Mouse (Mus musculus): ENCODE measurements around the gene Fgf11. TPM values are rescaled to one million over a fixed set of nuclear protein-coding genes. Genes with fewer than 3 reads are reported as not detected.

Gene Fgf11
- polyA plus RNA-seq, 1 experiment from 2014 or later: 6.7 TPM

- no peaks in the 10 kb centered on the region for H3K36me3 ChIP-seq (ENCODE audit: control insufficient read depth, insufficient read depth, low read length)
- H3K9ac ChIP-seq (ENCODE audit: low read depth, low read length): peak within 1 kb of the TSS; percentile 35
- 7% methylated on average over 29 of the region's 29 CpGs for WGBS
- H3K4me3 ChIP-seq (ENCODE audit: low read length): peak within 1 kb of the TSS; percentile 8
- peaks cover 38% of the 10 kb centered on the region for H3K4me1 ChIP-seq (ENCODE audit: control insufficient read depth, insufficient read depth, low read depth, low read length)
- no peak within 1 kb of the TSS for H3K27ac ChIP-seq (ENCODE audit: low read depth, low read length)
- ATAC-seq: no peak
- H3K4me2 ChIP-seq (ENCODE audit: low read length): peak within 1 kb of the TSS; percentile 85
- peaks cover 21% of the 10 kb centered on the region for H3K27me3 ChIP-seq (replicated peaks; ENCODE audit: control insufficient read depth, insufficient read depth, low read length)
- no peaks in the 10 kb centered on the region for H3K9me3 ChIP-seq (ENCODE audit: control insufficient read depth, low read length)
Observed at GRCm38 (mm10) chr11:69804972-69805909, 3.6 kb upstream of the Fgf11 start, which contains the start of gene Tmem102. Gene Tmem102, minus strand, starts transcription at chr11:69805624.

DNA sequence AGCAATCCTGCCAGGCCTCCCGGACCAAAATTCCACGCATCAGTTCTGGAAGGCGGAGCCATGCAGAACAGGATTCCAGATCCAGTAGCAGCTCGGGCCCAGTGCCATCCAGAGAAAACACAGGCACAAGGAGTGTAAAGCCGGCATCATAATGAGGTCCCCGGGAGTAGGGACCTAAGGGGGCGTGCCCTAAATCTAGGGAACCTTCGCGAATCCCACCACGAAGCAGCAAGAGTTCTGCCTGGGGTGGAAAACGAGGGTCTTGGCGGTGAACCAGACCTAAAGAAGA lies 2.9 kb upstream of the Fgf11 start:
- no peak overlapping the region for H3K27ac ChIP-seq (ENCODE audit: low read depth, low read length)
- no peaks in the 10 kb centered on the region for H3K9me3 ChIP-seq (ENCODE audit: control insufficient read depth, low read length)
- peak overlapping the region; percentile 85 for H3K4me2 ChIP-seq (ENCODE audit: low read length)
- H3K27me3 ChIP-seq (replicated peaks; ENCODE audit: control insufficient read depth, insufficient read depth, low read length): peaks cover 21% of the 10 kb centered on the region
- H3K9ac ChIP-seq (ENCODE audit: low read depth, low read length): peak overlapping the region; percentile 35
- 6% methylated on average over 12 of the region's 12 CpGs for WGBS
- peaks cover 44% of the 10 kb centered on the region for H3K4me1 ChIP-seq (ENCODE audit: control insufficient read depth, insufficient read depth, low read depth, low read length)
- peak overlapping the region; percentile 8 for H3K4me3 ChIP-seq (ENCODE audit: low read length)
- ATAC-seq: no peak
- H3K36me3 ChIP-seq (ENCODE audit: control insufficient read depth, insufficient read depth, low read length): no peaks in the 10 kb centered on the region

DNA sequence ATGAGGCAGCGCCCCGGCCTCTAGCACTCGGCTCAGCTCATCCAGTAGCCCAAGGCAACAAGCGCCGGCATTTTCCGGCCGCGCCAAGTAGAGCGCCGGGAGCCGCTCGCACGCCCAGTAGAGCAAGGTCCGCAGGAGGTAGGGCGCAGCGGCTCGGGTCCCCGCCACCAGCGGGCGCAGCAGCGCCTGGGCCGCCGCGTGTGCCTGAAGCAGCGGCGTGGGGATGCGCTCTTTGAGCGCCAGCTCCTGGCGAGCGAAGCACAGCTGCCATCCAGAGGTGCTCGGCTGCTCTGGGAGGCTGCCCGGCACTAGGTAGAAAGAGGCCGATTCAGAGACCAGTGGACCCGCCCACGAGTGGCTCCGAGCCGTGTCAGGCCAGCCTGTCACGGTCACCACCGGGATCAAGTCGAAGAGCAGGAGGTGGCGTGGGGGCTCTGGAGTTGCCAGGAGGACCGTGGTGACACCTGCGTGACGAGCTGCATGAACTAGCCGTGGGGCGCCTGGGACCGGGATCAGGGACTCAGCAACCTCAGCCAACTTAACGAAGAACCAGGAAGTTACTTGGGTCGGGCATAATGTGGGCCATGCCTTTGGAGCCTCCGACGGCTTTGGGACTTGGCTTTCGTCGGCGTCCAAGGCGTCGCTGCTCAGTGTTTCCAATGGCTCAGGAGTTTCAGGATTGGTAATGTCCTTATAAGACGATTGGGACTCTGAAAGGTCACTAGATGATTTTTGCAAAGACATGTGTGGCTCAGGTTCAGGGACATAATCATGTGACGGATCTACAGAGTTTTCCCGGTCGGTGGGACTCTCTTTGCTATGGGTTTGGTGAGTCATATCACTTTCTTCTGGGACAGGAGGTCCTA lies 2.4 kb upstream of the Fgf11 start:
- peak; percentile 44 for ATAC-seq
- H3K4me2 ChIP-seq (ENCODE audit: low read length): peak overlapping the region; percentile 85
- no peaks in the 10 kb centered on the region for H3K36me3 ChIP-seq (ENCODE audit: control insufficient read depth, insufficient read depth, low read length)
- H3K9me3 ChIP-seq (ENCODE audit: control insufficient read depth, low read length): no peaks in the 10 kb centered on the region
- 1% methylated on average over 60 of the region's 60 CpGs for WGBS
- peaks cover 49% of the 10 kb centered on the region for H3K4me1 ChIP-seq (ENCODE audit: control insufficient read depth, insufficient read depth, low read depth, low read length)
- peak overlapping the region; percentile 61 for H3K4me3 ChIP-seq (ENCODE audit: low read length)
- H3K27me3 ChIP-seq (replicated peaks; ENCODE audit: control insufficient read depth, insufficient read depth, low read length): peaks cover 18% of the 10 kb centered on the region
- H3K9ac ChIP-seq (ENCODE audit: low read depth, low read length): peak overlapping the region; percentile 85
- H3K27ac ChIP-seq (ENCODE audit: low read depth, low read length): peak overlapping the region; percentile 21; the same call in 1 of the 2 replicates

DNA sequence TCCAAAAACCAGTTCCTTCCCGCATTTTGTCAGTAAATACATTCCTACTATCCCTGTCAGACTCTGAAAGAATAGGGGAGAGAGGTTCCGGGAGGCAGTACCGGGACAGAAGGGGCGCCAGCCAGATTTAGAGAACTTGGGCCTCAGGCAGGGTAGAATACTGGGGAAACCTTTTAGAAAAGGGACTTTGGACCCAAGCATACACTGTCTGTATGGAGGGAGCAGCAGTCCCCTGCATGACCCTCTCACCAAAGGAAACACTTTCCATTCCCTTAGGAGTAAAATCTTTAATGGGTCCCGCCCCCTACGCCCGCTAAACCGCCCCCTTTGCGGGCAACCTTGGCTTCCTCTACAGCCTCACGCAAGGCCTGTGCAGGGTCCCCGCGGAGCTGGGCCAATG lies 1.7 kb upstream of the Fgf11 start:
- Histone ChIP-seq H3K36me3 (ENCODE audit: control insufficient read depth, insufficient read depth, low read length) (no peaks in the 10 kb centered on the region), H3K4me3 (ENCODE audit: low read length) (peak overlapping the region; percentile 61), H3K4me1 (ENCODE audit: control insufficient read depth, insufficient read depth, low read depth, low read length) (peaks cover 50% of the 10 kb centered on the region), H3K27ac (ENCODE audit: low read depth, low read length) (peak overlapping the region; percentile 21), H3K9ac (ENCODE audit: low read depth, low read length) (peak overlapping the region; percentile 85), H3K27me3 (replicated peaks; ENCODE audit: control insufficient read depth, insufficient read depth, low read length) (peaks cover 18% of the 10 kb centered on the region), H3K4me2 (ENCODE audit: low read length) (peak overlapping the region; percentile 85), H3K9me3 (ENCODE audit: control insufficient read depth, low read length) (no peaks in the 10 kb centered on the region)
- WGBS: 2% methylated on average over 12 of the region's 12 CpGs
- ATAC-seq: no peak

DNA sequence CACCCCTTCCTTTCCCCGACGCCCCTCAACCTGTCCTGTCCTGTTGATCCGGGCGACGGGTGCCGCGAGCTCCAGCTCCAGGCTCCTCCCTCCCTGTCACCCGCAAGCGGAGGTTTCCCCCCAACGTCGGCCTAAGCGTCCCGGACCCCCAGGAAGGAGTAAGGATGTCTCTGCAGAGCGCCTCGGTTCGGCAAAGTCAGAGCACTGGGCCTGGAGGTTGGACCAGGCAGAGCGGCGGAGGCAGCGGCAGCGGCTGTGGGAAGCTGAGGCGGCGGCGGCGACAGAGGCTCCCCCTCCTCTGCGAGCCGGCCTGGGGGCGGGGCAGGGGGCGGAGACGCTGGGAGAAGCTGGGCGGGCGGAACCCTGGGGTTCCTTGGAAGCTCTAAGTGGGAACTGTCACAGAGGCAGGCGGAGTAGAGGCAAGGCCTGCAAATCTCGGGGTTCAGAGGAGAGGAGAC lies 1.0 kb upstream of the Fgf11 start:
- Histone ChIP-seq H3K9ac (ENCODE audit: low read depth, low read length) (peak overlapping the region; percentile 85), H3K9me3 (ENCODE audit: control insufficient read depth, low read length) (no peaks in the 10 kb centered on the region), H3K4me1 (ENCODE audit: control insufficient read depth, insufficient read depth, low read depth, low read length) (peaks cover 50% of the 10 kb centered on the region), H3K27me3 (replicated peaks; ENCODE audit: control insufficient read depth, insufficient read depth, low read length) (peaks cover 18% of the 10 kb centered on the region), H3K36me3 (ENCODE audit: control insufficient read depth, insufficient read depth, low read length) (no peaks in the 10 kb centered on the region), H3K4me2 (ENCODE audit: low read length) (peak overlapping the region; percentile 85), H3K4me3 (ENCODE audit: low read length) (peak overlapping the region; percentile 61), H3K27ac (ENCODE audit: low read depth, low read length) (peak overlapping the region; percentile 95)
- WGBS: under 1% methylated on average over 28 of the region's 33 CpGs
- ATAC-seq: peak; percentile 48

DNA sequence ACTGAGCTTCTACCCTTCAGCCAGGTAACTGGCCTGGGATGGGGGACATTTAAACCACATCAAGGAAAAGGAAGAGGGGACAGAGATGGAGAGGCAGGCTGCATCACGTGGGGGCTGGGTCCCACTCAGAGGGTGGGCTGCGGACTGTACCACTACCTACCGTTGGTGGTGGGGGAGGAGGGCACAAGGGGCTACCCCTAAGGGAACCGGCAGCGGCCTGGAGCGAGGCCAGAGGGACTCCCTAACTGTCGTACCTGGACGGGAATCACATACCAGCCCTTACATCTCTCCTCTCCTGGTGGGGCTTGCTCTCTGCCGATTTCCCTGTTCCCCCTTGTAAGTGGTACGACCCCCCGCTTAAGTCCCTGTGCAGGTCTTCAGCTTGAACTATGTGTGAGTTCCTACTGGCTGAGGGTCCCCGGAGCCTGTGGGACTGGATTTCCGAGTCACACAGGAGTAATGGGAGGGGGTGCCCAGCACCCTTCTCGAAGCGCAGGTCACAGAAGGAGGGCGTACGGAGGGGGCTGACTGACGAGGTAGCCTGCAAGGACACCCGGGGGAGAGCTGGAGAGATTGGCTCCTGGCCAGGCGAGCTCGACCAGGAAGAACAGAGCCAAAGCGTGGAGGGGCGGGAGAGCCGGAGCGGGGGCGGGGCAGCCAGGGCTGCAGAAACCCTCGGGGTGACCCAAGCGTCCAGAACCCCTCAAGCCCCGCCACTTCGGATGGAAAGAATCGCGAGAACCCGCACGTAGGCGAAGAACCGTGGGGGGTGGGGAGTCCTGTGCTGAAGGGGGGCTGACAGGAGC lies 1.1 kb downstream of the Fgf11 start:
- Histone ChIP-seq H3K27me3 (replicated peaks; ENCODE audit: control insufficient read depth, insufficient read depth, low read length) (peaks cover 7% of the 10 kb centered on the region), H3K36me3 (ENCODE audit: control insufficient read depth, insufficient read depth, low read length) (no peaks in the 10 kb centered on the region), H3K27ac (ENCODE audit: low read depth, low read length) (peak overlapping the region; percentile 95), H3K4me2 (ENCODE audit: low read length) (peak overlapping the region; percentile 85), H3K9ac (ENCODE audit: low read depth, low read length) (peak overlapping the region; percentile 85), H3K4me1 (ENCODE audit: control insufficient read depth, insufficient read depth, low read depth, low read length) (peaks cover 52% of the 10 kb centered on the region), H3K4me3 (ENCODE audit: low read length) (peak overlapping the region; percentile 61), H3K9me3 (ENCODE audit: control insufficient read depth, low read length) (no peaks in the 10 kb centered on the region)
- WGBS: 0% methylated on average over 34 of the region's 36 CpGs
- ATAC-seq: peak; percentile 81

- H3K27me3 ChIP-seq (replicated peaks; ENCODE audit: control insufficient read depth, insufficient read depth, low read length): peaks cover 7% of the 10 kb centered on the region
- peak overlapping the region; percentile 85 for H3K4me2 ChIP-seq (ENCODE audit: low read length)
- WGBS: under 1% methylated on average over 11 of the region's 11 CpGs
- H3K9me3 ChIP-seq (ENCODE audit: control insufficient read depth, low read length): no peaks in the 10 kb centered on the region
- ATAC-seq: peak; percentile 1; the same call in 1 of the 2 replicates
- peak overlapping the region; percentile 61 for H3K4me3 ChIP-seq (ENCODE audit: low read length)
- H3K27ac ChIP-seq (ENCODE audit: low read depth, low read length): peak overlapping the region; percentile 95
- peak overlapping the region; percentile 85 for H3K9ac ChIP-seq (ENCODE audit: low read depth, low read length)
- peaks cover 54% of the 10 kb centered on the region for H3K4me1 ChIP-seq (ENCODE audit: control insufficient read depth, insufficient read depth, low read depth, low read length)
- H3K36me3 ChIP-seq (ENCODE audit: control insufficient read depth, insufficient read depth, low read length): no peaks in the 10 kb centered on the region
Observed at GRCm38 (mm10) chr11:69800138-69800391, 1.6 kb downstream of the Fgf11 start.

GRCm38 (mm10) chr11:69799394-69800137 lies 2.1 kb downstream of the Fgf11 start:
- H3K4me1 ChIP-seq (ENCODE audit: control insufficient read depth, insufficient read depth, low read depth, low read length): peaks cover 49% of the 10 kb centered on the region

More at GRCm38 (mm10) chr11:69799394-69800137, 2.1 kb downstream of the Fgf11 start:
- H3K9me3 ChIP-seq (ENCODE audit: control insufficient read depth, low read length): no peaks in the 10 kb centered on the region
- no peaks in the 10 kb centered on the region for H3K36me3 ChIP-seq (ENCODE audit: control insufficient read depth, insufficient read depth, low read length)
- H3K27me3 ChIP-seq (replicated peaks; ENCODE audit: control insufficient read depth, insufficient read depth, low read length): peaks cover 2% of the 10 kb centered on the region
- peak overlapping the region; percentile 85 for H3K9ac ChIP-seq (ENCODE audit: low read depth, low read length)
- H3K4me2 ChIP-seq (ENCODE audit: low read length): peak overlapping the region; percentile 85
- no peak for ATAC-seq
- WGBS: 16% methylated on average over 12 of the region's 12 CpGs
- H3K4me3 ChIP-seq (ENCODE audit: low read length): peak overlapping the region; percentile 61
- peak overlapping the region; percentile 95 for H3K27ac ChIP-seq (ENCODE audit: low read depth, low read length)
